Mouse (Mus musculus): ENCODE measurements around the gene Cgn. TPM values are rescaled to one million over a fixed set of nuclear protein-coding genes. Genes with fewer than 3 reads are reported as not detected.

Cgn gene
- 1 to 10 TPM; 1.0 TPM for total RNA-seq (2021)
- long read RNA-seq, experiment 1 = 0 reads
- long read RNA-seq, experiment 2, partial matches to known transcripts = 1 of 2 reads
- long read RNA-seq, experiment 2, other reads (novel, unspliced or antisense) = 1 of 2 reads

DNA sequence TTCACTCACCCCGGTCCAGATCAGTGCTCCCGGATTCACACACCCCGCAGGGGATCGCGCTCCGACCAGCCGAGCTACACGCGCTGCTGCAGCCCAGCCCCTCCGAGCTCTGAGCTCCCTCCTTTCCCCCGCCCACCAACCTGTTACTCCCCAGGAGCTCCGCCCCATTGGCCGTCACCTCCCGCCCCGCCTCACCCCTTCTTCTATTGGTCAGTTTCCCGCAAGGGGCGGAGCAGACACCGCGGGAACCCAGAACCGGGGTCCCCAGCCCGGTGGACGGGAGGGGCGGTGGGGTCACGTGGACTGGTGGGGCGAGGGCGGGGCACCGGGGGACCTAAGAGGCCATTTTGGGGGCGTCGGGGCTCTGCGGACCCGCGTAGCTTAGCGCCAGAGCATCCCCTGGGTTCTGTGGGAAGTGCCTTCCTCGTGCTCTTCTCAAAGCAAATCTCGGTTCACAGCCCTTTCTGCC is at the start of gene Cgn:
TSS of gene Cgn (minus strand) at position 126 of the 469 bp plus-strand sequence.
- peak; percentile 87 to 89 for DNase-seq (ENCODE audit: low spot score in 2 of 2)

- DNase-seq (ENCODE audit: low spot score in 2 of 2) = no peak
Measured at GRCm38 (mm10) chr3:94835396-94835795, 49.1 kb upstream of the Cgn start.

GRCm38 (mm10) chr3:94833358-94833757 is 47.1 kb upstream of the Cgn start:
- DNase-seq (ENCODE audit: low spot score in 2 of 2) = no peak

DNA sequence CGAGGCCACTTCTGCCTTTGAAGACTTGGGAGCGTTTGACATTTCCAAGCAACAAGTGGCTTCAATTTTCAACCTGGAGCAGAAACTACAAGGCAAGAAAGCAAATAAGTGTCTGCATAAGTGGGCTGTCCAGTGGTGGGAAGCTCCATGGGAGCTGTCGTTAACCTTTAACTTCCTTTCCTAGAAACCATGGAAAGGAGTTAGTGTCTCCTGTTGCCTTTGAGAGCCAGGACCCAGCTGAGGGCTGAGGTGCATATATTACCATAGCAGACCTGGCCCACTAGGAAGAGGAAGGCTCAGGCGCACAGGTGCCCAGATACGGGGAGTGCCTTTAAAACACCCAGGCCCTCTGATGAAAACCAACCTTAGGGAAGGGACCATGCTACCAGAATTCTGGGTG is 46.4 kb upstream of the Cgn start:
- DNase-seq (ENCODE audit: low spot score in 2 of 2) = no peak

GRCm38 (mm10) chr3:94832100-94832499 is 45.8 kb upstream of the Cgn start:
- no peak for DNase-seq (ENCODE audit: low spot score in 2 of 2)

GRCm38 (mm10) chr3:94824110-94824509 is 37.8 kb upstream of the Cgn start:
- DNase-seq (ENCODE audit: low spot score in 2 of 2) = no peak

DNA sequence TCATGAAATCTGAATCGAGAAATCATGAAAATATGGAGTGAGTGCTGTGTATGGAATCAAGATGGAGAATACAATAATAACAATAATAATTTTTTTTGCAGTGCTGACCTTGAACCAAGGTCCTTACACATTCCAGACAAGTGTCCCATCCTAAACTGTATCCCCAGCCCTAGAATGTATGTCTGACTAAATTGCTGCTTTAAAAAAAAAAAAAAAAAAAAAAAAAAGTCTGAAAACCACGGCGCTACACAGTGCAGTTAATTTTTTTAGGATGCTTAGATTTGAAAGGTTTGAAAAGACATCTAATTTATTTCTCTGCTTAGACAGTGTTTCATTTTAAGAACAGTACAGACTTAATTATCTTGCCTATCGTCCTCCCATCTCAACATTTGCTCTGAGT is 35.8 kb upstream of the Cgn start:
- DNase-seq (ENCODE audit: low spot score in 2 of 2) = no peak

GRCm38 (mm10) chr3:94821008-94821638 is 34.8 kb upstream of the Cgn start:
- DNase-seq (ENCODE audit: low spot score in 2 of 2) = peak; percentile 45 to 51

DNA sequence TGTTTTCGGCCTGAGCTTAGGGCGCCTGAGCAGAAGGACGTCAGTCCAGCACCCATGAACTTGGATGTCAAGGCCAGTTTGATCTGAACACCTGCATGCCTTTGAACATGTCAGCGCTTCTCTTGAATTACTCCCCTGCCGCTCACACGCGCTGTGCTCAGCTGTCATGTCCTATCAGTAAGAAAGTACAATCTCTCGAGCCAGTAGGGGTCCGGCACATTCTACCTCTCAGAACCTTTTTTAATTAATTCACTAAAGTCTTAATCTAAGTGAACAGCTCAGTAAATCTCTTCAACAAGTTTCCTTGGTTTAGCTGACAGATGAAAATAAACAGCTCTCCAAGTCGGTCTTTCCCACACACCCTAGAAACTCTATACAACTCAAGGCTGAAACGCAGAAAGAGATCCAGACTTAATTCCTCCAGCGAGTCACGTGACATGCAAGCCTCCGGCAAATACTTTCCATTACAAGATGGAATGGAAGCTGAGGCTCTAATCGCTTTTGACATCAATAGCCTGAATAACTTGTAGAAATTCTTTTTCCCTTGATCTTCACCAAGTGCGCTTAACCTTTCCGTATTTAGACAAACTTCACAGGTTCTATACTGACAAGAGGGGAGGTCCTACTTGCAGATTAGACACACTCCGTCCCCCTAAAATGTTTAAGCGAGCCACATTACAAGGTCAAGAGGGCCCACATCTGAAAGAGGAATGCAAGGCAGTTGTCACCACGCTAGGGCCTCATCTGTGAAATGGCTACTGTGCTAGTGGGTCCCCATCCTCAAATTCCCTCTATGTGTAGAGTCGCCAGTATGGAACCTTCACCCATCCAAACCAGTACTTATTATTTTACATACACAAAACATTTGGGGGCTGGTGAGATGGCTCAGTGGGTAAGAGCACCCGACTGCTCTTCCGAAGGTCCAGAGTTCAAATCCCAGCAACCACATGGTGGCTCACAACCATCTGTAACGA is 33.4 kb upstream of the Cgn start:
- no peak for DNase-seq (ENCODE audit: low spot score in 2 of 2)

GRCm38 (mm10) chr3:94817731-94818130 is 31.4 kb upstream of the Cgn start:
- DNase-seq (ENCODE audit: low spot score in 2 of 2) = no peak

GRCm38 (mm10) chr3:94815603-94816002 is 29.3 kb upstream of the Cgn start:
- DNase-seq (ENCODE audit: low spot score in 2 of 2) = no peak

DNA sequence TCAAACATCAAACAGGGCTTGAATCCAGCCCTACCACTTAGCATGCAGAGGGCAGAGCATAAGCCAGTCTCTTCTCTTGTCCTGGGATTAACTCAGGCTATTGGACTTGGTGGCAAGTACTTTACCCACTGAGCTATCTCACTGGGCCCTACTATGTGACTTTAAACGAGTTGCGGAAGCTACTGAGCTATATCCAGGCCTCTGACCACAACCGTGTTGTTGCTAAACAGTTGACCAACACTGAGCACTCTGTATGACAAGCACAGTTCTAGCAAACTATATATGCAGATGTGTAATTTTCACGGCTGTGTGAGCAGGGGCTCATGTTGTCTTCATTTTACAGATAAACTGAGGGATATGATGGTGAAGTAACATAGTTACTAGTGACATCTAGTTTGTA is 28.4 kb upstream of the Cgn start:
- DNase-seq (ENCODE audit: low spot score in 2 of 2) = no peak

DNA sequence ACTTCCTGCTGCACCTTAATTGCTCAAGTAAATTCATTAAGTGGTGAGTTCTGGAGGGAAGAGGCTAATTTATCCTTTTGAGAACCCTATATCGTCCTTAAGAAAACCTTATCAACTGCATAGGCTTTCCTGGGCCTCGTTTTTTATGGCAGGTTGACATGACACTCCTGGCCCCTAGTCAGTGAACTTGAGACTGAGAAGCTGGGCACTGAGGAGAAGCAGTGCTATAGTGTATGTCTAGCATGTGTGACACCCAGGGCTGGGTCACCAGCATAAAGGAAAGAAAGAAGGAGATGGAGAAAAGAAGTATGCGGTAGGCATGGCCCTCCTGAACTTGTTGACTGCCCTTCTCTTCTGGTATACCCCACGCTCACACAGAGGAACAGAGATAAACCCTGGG is 27.8 kb upstream of the Cgn start:
- no peak for DNase-seq (ENCODE audit: low spot score in 2 of 2)

GRCm38 (mm10) chr3:94813651-94814050 is 27.4 kb upstream of the Cgn start:
- DNase-seq (ENCODE audit: low spot score in 2 of 2) = peak; percentile 28 to 35

DNA sequence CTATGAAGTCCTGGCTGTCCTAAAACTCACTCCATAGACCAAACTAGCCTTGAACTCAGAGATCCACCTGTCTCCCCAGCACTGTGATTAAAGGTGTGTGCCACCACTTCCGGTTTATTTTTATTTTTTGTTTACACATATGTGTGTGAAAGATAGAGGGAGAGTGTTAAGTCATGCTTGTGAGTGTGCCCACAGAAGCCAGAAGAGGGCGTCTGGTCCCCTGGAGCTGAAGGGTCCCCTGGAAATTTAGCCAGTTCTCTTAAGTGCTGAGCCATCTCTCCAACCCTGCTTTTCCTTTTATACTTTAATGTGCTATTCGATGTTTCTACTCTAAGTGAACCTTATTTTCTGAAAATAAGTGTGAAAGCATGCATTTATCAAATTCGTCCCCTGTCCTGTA is 25.3 kb upstream of the Cgn start:
- DNase-seq (ENCODE audit: low spot score in 2 of 2) = no peak

- DNase-seq (ENCODE audit: low spot score in 2 of 2) = no peak
Measured at GRCm38 (mm10) chr3:94808296-94808695, 22.0 kb upstream of the Cgn start.

- DNase-seq (ENCODE audit: low spot score in 2 of 2) = no peak
Measured at GRCm38 (mm10) chr3:94804976-94805375, 18.7 kb upstream of the Cgn start.

GRCm38 (mm10) chr3:94804146-94804545 is 17.9 kb upstream of the Cgn start:
- no peak for DNase-seq (ENCODE audit: low spot score in 2 of 2)

DNA sequence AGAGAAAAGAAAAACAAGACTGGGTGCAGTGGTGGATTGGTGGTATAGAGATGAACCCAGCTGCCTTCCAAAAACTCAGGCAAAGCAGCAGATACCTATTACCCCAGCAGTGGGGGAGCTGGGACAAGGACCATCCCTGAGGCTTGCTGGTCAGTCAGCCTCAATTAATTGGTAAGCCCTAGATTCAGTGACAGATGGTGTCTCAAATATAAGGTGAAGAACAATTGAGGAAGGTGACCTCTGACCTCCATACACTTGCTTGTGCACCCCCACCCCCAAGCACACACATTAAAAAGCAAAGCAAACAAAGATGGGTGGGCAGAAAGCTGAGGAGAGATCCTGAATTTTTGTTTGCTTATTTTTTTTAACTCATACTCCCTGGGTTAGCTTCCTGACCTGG is 9.9 kb upstream of the Cgn start:
- no peak for DNase-seq (ENCODE audit: low spot score in 2 of 2)

GRCm38 (mm10) chr3:94795596-94796140 is 9.4 kb upstream of the Cgn start:
- no peak for DNase-seq (ENCODE audit: low spot score in 2 of 2)

DNA sequence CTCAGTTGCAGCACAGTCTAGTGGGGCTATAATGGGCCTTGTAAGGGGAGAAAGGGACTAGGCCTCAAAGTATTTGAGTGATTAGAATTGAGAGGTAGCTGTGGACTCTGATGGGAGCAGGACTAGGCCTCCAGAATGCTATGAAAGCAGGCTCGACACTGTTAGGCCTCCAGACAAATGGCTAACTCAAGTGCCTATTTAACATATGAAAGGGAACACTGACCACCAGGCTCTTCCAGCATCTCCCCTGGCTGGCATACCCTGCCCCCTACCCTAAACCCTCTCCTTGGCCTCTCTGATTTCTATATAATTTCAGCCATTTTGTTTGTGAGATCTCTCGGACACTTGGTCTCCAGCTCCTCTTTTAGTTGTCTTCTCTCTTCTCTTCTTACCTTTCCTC is 8.1 kb upstream of the Cgn start:
- DNase-seq (ENCODE audit: low spot score in 2 of 2) = no peak

- no peak for DNase-seq (ENCODE audit: low spot score in 2 of 2)
Measured at GRCm38 (mm10) chr3:94793672-94794071, 7.4 kb upstream of the Cgn start.
